Mouse (Mus musculus) myocyte (in vitro differentiated cells): ENCODE measurements at regions not wholly inside any gene's neighbourhood (a gene's known extent, or its start where the extent isn't known, plus 50 kb on each side); places are given as distances from the start of the nearest gene placed in this dataset.

Experiments used
- CEBPB ChIP-seq: IDR thresholded peaks from 2 replicates; pipeline ENCODE4 v1.6.1; 2011; ENCODE audit warnings: mild to moderate bottlenecking, moderate library complexity; ENCODE audit not compliant: poor library complexity, insufficient read depth, severe bottlenecking
- E2F4 ChIP-seq: IDR thresholded peaks from one replicate; pipeline ENCODE4 v1.6.1; 2011; ENCODE audit warnings: mild to moderate bottlenecking, control low read depth, moderate library complexity; ENCODE audit not compliant: insufficient read depth
- MAX ChIP-seq: IDR thresholded peaks from one replicate; pipeline ENCODE4 v1.6.1; 2011; ENCODE audit warnings: low read depth, mild to moderate bottlenecking, control low read depth
- MYOD1 ChIP-seq, 3 experiments: IDR thresholded peaks; one replicate each; pipeline ENCODE4 v1.6.1; 2011; ENCODE audit warnings: control low read depth in 2 of 3, low read depth in 2 of 3, mild to moderate bottlenecking in 2 of 3, moderate library complexity in 1 of 3; ENCODE audit not compliant: insufficient read length in 2 of 3, control insufficient read depth in 1 of 3
- MYOG ChIP-seq, 3 experiments: IDR thresholded peaks; one replicate each; pipeline ENCODE4 v1.6.1; 2011; ENCODE audit warnings: control low read depth in 2 of 3, low read depth in 2 of 3, mild to moderate bottlenecking in 2 of 3; ENCODE audit not compliant: insufficient read length in 2 of 3, control insufficient read depth in 1 of 3, insufficient read depth in 1 of 3
- POLR2A ChIP-seq: IDR thresholded peaks from one replicate; pipeline ENCODE4 v1.6.1; 2011; ENCODE audit warnings: low read depth, mild to moderate bottlenecking, control low read depth, moderate library complexity; ENCODE audit not compliant: insufficient read length
- POLR2AphosphoS2 ChIP-seq: IDR thresholded peaks from one replicate; pipeline ENCODE4 v1.6.1; 2011; ENCODE audit warnings: low read depth, control low read depth; ENCODE audit not compliant: insufficient read length
- REST ChIP-seq: IDR thresholded peaks from one replicate; pipeline ENCODE4 v1.6.1; 2011; ENCODE audit warnings: mild to moderate bottlenecking, control low read depth, moderate library complexity; ENCODE audit not compliant: insufficient read depth, insufficient read length
- TCF3 ChIP-seq: IDR thresholded peaks from one replicate; pipeline ENCODE4 v1.6.1; 2011; ENCODE audit warnings: low read depth, control low read depth; ENCODE audit not compliant: insufficient read length
- USF1 ChIP-seq: IDR thresholded peaks from one replicate; pipeline ENCODE4 v1.6.1; 2011; ENCODE audit warnings: low read depth, mild to moderate bottlenecking, control low read depth, moderate library complexity

DNA sequence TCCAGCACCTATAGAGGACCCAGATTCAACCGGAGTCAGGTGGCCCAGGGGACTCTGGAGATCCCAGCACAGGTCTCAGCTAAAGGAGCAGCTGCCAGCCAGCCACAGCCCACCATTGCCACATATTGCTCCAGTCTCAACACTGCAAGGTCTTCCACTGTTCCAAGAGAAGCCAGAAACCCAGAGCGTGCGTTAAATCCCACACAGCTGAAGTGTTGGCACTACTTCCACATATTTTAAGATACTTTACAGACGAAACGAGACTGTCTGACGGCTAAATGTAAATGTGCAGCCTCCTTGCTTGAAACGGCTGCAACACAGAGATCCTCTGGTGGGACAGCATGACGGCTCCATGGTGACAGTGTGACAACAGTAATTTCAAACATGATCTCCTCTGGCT lies 327.3 kb upstream of the Kdm8 start:
- TF ChIP-seq POLR2A = no peak
- TF ChIP-seq POLR2AphosphoS2 = no peak
- TF ChIP-seq E2F4 = no peak
- TF ChIP-seq MAX = no peak
- no peak for TF ChIP-seq USF1
- no peak for TF ChIP-seq TCF3
- TF ChIP-seq REST = no peak
- no peak for TF ChIP-seq MYOG (IDR thresholded peaks at IDR 0.05; ENCODE audit: control insufficient read depth in 1 of 3, insufficient read depth in 1 of 3, insufficient read length in 2 of 3, low read depth in 2 of 3)
- TF ChIP-seq CEBPB = no peak
- TF ChIP-seq MYOD1 (IDR thresholded peaks at IDR 0.05; ENCODE audit: control insufficient read depth in 1 of 3, insufficient read length in 2 of 3, low read depth in 2 of 3) = no peak
